Mouse (Mus musculus): ENCODE data around the gene Acsf3. TPM values are rescaled to one million over a fixed set of nuclear protein-coding genes. Genes with fewer than 3 reads are reported as not detected.

Gene Acsf3
- total and polyA plus RNA-seq, 3 experiments = 0.49 to 0.63 TPM; not detected in 1

DNA sequence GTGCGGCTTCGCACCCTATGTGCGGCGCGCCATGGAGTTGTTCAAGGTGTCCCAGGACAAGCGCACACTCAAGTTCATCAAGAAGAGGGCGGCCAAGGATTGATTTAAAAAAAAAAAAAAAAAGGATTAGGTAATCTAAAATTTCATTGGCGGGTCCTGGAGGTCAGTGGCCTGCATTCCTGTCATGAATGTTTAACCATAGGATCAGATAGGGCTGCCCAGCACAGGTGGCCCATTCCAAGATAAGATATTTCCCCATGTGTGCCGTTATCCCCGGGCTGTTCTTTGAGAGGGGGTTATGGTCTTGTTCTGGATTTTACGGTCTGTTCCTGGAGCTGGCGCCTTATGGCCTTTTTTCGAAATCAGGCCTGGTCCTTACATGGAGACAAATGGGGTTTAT, 61.4 kb downstream of the Acsf3 start:
- ATAC-seq (ENCODE audit: extremely low read depth, insufficient number of reproducible peaks, low FRiP score, poor library complexity, severe bottlenecking) = no peak
- H3K36me3 ChIP-seq (replicated peaks) = no peaks in the 10 kb centered on the region
- no peak for DNase-seq (ENCODE audit: low spot score)
- peaks cover 8% of the 10 kb centered on the region; the same call in 1 of the 2 replicates for H3K4me1 ChIP-seq (ENCODE audit: insufficient read depth, low read depth, low read length)
- no peak for TF ChIP-seq CTCF (IDR thresholded peaks at IDR 0.05; ENCODE audit: low read depth, low read length)
- no peaks in the 10 kb centered on the region for H3K9me3 ChIP-seq (replicated peaks)
- H3K4me3 ChIP-seq (ENCODE audit: low read depth, low read length) = no peak overlapping the region
- H3K27me3 ChIP-seq (ENCODE audit: insufficient read depth, low read length) = peaks cover 82% of the 10 kb centered on the region

DNA sequence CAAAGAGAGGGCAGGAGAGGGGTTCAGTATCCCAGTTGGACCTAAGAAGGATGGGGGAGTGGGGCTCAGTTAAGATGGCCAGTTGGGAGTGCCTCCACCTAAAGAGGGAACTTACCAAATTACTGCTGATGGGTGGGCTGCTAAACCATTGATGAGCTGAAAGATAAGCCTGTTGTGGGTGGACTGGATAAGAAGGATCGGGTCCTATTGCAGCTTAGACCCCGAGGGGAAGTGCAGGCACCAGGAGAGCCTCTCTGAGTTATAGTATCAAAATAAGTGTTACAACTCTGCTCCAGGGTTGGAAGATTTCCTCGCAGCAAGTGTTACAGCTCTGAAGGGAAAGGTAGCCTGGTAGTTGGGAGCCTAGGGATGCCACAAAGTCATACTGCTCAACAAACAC, 68.9 kb downstream of the Acsf3 start:
- H3K27me3 ChIP-seq (ENCODE audit: insufficient read depth, low read length) = peaks cover 82% of the 10 kb centered on the region
- ATAC-seq (ENCODE audit: extremely low read depth, insufficient number of reproducible peaks, low FRiP score, poor library complexity, severe bottlenecking) (no peak), DNase-seq (ENCODE audit: low spot score) (no peak)
- peaks cover 6% of the 10 kb centered on the region for H3K4me1 ChIP-seq (ENCODE audit: insufficient read depth, low read depth, low read length)
- H3K9me3 ChIP-seq (replicated peaks) = no peaks in the 10 kb centered on the region
- TF ChIP-seq CTCF (IDR thresholded peaks at IDR 0.05; ENCODE audit: low read depth, low read length) (no peak), TAL1 (conservative IDR thresholded peaks at IDR 0.05; ENCODE audit: low read depth, low read length) (no peak), GATA2 (IDR thresholded peaks at IDR 0.05; ENCODE audit: borderline replicate concordance, low read depth, low read length) (no peak), GATA1 (IDR thresholded peaks at IDR 0.05; ENCODE audit: borderline replicate concordance, low read length) (no peak)
- no peak overlapping the region for H3K4me3 ChIP-seq (ENCODE audit: low read depth, low read length)
- no peaks in the 10 kb centered on the region for H3K36me3 ChIP-seq (replicated peaks)

DNA sequence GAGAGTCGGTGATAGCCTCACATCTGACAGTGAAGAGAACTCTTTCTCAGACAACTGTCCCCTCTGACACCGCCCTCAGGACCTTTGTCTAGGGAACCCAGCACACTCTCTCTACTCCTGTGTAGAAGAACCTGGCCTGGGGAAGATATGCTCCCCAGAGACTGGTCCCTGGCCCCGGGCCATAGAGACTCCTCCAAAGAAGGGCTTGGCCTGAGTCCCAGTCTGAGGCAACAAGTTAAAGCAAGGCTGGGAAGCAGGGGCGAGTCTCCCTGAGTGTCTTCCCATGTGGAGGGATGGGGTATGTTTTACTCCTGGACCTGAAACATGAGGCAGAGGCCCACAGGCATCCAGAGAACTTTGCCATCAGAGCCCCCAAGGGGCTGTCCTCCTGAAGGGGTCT, 70.4 kb downstream of the Acsf3 start:
- H3K9me3 ChIP-seq (replicated peaks) = no peaks in the 10 kb centered on the region
- no peak overlapping the region for H3K4me3 ChIP-seq (ENCODE audit: low read depth, low read length)
- H3K36me3 ChIP-seq (replicated peaks) = no peaks in the 10 kb centered on the region
- no peak for DNase-seq (ENCODE audit: low spot score)
- peaks cover 82% of the 10 kb centered on the region for H3K27me3 ChIP-seq (ENCODE audit: insufficient read depth, low read length)
- ATAC-seq (ENCODE audit: extremely low read depth, insufficient number of reproducible peaks, low FRiP score, poor library complexity, severe bottlenecking) = no peak
- H3K4me1 ChIP-seq (ENCODE audit: insufficient read depth, low read depth, low read length) = peaks cover 6% of the 10 kb centered on the region
- no peak for TF ChIP-seq POLR2AphosphoS5 (IDR thresholded peaks at IDR 0.05; ENCODE audit: insufficient replicate concordance, low read depth, low read length)
- no peak for TF ChIP-seq CTCF (IDR thresholded peaks at IDR 0.05; ENCODE audit: low read depth, low read length)
- no peak for TF ChIP-seq GATA1 (IDR thresholded peaks at IDR 0.05; ENCODE audit: borderline replicate concordance, low read length)
- TF ChIP-seq TAL1 (conservative IDR thresholded peaks at IDR 0.05; ENCODE audit: low read depth, low read length) = no peak
- TF ChIP-seq GATA2 (IDR thresholded peaks at IDR 0.05; ENCODE audit: borderline replicate concordance, low read depth, low read length) = no peak

DNA sequence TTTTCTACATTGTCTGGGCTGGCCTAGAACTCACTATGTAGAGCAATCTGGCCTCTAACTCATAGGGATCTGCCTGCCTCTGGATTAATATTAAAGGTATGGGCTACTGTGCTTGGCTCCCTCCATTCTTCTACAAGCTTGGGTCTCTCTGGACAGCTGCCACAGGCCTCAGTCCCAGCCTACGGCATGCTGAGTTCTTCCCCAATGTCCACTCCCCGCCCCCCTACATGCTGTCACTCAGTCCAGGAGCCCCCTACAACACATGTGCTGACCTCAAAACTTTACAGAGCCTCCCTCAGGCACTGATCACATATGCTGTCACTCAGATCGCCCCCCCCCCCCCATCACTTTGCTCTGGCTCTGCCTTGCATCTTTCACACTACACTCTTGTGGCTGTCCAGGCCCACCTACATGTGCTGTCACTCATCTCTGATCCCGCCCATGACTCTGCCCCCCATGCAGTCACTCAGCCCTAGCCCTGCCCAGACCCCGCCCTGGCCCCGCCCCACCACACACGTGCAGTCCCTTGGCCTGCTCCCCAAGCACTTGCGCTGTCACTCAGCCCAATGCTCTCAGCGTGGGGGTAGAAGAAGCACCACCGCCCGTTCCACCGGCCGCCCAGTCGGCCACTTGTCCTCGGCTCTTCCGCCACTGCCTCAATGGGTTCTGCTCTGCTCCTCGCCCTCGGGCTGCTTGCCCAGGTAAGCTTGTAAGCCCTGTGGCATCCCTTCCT, 72.7 kb downstream of the Acsf3 start, which contains the start of gene Cdh15:
Gene Cdh15 (plus strand): TSS at position 138 of the 733 bp plus-strand sequence.
- Histone ChIP-seq H3K9me3 (replicated peaks) (no peaks in the 10 kb centered on the region), H3K4me3 (ENCODE audit: low read depth, low read length) (no peak within 1 kb of the TSS), H3K27me3 (ENCODE audit: insufficient read depth, low read length) (peaks cover 92% of the 10 kb centered on the region), H3K4me1 (ENCODE audit: insufficient read depth, low read depth, low read length) (peaks cover 6% of the 10 kb centered on the region), H3K36me3 (replicated peaks) (no peaks in the 10 kb centered on the region)
- peak; percentile 34; the same call in 1 of the 2 replicates for ATAC-seq (ENCODE audit: extremely low read depth, insufficient number of reproducible peaks, low FRiP score, poor library complexity, severe bottlenecking)
- peak; percentile 62 for DNase-seq (ENCODE audit: low spot score)
- no peak for TF ChIP-seq GATA1 (IDR thresholded peaks at IDR 0.05; ENCODE audit: borderline replicate concordance, low read length)
- no peak for TF ChIP-seq POLR2AphosphoS5 (IDR thresholded peaks at IDR 0.05; ENCODE audit: insufficient replicate concordance, low read depth, low read length)
- no peak for TF ChIP-seq CTCF (IDR thresholded peaks at IDR 0.05; ENCODE audit: low read depth, low read length)
- no peak for TF ChIP-seq GATA2 (IDR thresholded peaks at IDR 0.05; ENCODE audit: borderline replicate concordance, low read depth, low read length)
- TF ChIP-seq TAL1 (conservative IDR thresholded peaks at IDR 0.05; ENCODE audit: low read depth, low read length) = no peak

DNA sequence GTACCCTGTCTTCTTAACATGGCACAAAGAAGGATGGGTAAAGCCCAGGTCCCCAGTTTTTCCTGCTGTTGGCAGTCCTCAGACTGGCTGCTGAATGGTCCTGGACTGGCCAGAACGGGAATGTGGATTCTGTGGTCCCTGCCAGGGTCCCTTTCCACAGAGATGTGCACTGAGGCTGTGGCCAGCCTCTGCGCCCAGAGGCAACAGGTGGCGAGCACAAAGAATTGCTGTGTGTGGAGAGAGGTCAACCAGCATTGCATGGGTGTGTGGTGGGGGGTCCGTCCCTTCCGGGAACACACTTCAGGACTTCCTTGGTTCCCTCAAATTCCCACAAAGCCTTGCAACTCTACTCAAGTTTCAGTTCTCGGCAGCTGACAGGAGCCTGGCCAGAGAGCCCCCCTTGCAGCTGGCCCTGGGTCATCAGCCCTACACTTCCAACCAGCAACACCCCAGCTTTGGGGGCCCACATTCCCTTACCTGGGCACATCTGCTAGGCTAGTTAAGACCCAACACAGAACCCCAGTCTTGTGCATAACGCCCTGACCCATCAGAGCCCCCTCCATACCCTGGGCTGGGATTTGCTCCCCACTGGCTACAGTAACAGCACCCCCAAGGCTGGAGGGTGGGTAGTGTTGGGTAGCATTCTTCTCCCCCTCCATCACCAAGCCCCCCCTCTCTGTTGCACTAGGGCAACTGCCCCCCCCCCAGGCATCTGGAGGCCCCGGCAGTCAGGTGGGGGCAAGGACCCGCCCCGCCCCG, 74.0 kb downstream of the Acsf3 start:
- H3K27me3 ChIP-seq (ENCODE audit: insufficient read depth, low read length) = peaks cover 94% of the 10 kb centered on the region

DNA sequence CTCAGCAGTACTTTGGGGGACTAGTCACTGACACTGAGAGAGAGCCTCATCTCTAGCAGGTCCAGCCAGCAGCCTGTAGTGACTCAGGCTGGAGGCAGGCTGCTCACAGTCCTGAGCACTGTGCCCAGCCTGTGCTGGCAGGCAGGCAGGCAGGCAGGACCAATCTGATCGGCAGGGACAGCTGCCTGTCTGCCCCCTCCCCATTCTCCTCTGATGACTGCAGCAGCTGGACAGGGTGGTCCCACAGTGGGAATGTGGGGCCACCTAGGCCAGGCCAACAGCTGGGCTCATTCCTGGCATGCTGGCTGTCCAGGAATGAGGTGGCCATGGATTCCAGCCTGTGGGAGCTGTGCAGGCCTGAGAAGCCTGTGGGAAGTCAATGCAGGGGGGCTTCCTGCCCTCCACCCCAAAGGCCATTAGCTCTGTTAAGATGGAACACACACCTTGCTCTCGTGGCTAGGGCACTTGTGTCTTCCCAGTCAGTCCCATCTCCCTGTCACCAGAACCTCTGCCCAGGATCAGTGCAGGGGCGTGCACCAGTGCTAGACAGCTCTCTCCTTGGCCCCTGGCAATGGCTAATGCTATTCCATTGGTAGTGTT, 75.5 kb downstream of the Acsf3 start:
- Histone ChIP-seq H3K27me3 (ENCODE audit: insufficient read depth, low read length) (peaks cover 96% of the 10 kb centered on the region), H3K36me3 (replicated peaks) (no peaks in the 10 kb centered on the region), H3K9me3 (replicated peaks) (no peaks in the 10 kb centered on the region), H3K4me1 (ENCODE audit: insufficient read depth, low read depth, low read length) (peaks cover 6% of the 10 kb centered on the region), H3K4me3 (ENCODE audit: low read depth, low read length) (no peak overlapping the region)
- ATAC-seq (ENCODE audit: extremely low read depth, insufficient number of reproducible peaks, low FRiP score, poor library complexity, severe bottlenecking) = no peak
- DNase-seq (ENCODE audit: low spot score) = no peak
- TF ChIP-seq GATA1 (IDR thresholded peaks at IDR 0.05; ENCODE audit: borderline replicate concordance, low read length) (no peak), POLR2AphosphoS5 (IDR thresholded peaks at IDR 0.05; ENCODE audit: insufficient replicate concordance, low read depth, low read length) (no peak), CTCF (IDR thresholded peaks at IDR 0.05; ENCODE audit: low read depth, low read length) (no peak), TAL1 (conservative IDR thresholded peaks at IDR 0.05; ENCODE audit: low read depth, low read length) (no peak), GATA2 (IDR thresholded peaks at IDR 0.05; ENCODE audit: borderline replicate concordance, low read depth, low read length) (no peak)

More for the DNA sequence above, 74.0 kb downstream of the Acsf3 start:
- no peak for TF ChIP-seq POLR2AphosphoS5 (IDR thresholded peaks at IDR 0.05; ENCODE audit: insufficient replicate concordance, low read depth, low read length)
- no peak for TF ChIP-seq GATA2 (IDR thresholded peaks at IDR 0.05; ENCODE audit: borderline replicate concordance, low read depth, low read length)
- no peak for TF ChIP-seq GATA1 (IDR thresholded peaks at IDR 0.05; ENCODE audit: borderline replicate concordance, low read length)
- no peak for TF ChIP-seq CTCF (IDR thresholded peaks at IDR 0.05; ENCODE audit: low read depth, low read length)
- TF ChIP-seq TAL1 (conservative IDR thresholded peaks at IDR 0.05; ENCODE audit: low read depth, low read length) = no peak
- Histone ChIP-seq H3K9me3 (replicated peaks) (no peaks in the 10 kb centered on the region), H3K4me1 (ENCODE audit: insufficient read depth, low read depth, low read length) (peaks cover 6% of the 10 kb centered on the region), H3K4me3 (ENCODE audit: low read depth, low read length) (no peak overlapping the region), H3K36me3 (replicated peaks) (no peaks in the 10 kb centered on the region)
- ATAC-seq (ENCODE audit: extremely low read depth, insufficient number of reproducible peaks, low FRiP score, poor library complexity, severe bottlenecking) (no peak), DNase-seq (ENCODE audit: low spot score) (no peak)

Data from G1E (cell line).